Mouse (Mus musculus): Measurements from ENCODE around the gene Atraid. TPM values are rescaled to one million over a fixed set of nuclear protein-coding genes. Genes with fewer than 3 reads are reported as not detected.

Atraid gene
- polyA plus RNA-seq, 1 experiment from 2014 or later = 107 TPM

- Histone ChIP-seq H3K9me3 (no peaks in the 10 kb centered on the region), H3K4me2 (no peak overlapping the region), H3K27ac (no peak overlapping the region), H3K4me3 (replicated peaks) (no peak overlapping the region), H3K27me3 (peaks cover 33% of the 10 kb centered on the region), H3K9ac (replicated peaks) (no peak overlapping the region), H3K36me3 (peaks cover 19% of the 10 kb centered on the region), H3K4me1 (replicated peaks) (0 out of 2 replicates have a peak, but pooled peaks cover 10% of the 10 kb centered on the region)
- no peak for ATAC-seq (ENCODE audit: insufficient number of reproducible peaks, insufficient read depth, low FRiP score, low TSS enrichment, low read depth)
- 27% methylated on average over 5 of the region's 5 CpGs for WGBS
Observed at GRCm38 (mm10) chr5:31082355-31082754, 34.2 kb downstream of the Atraid start.

DNA sequence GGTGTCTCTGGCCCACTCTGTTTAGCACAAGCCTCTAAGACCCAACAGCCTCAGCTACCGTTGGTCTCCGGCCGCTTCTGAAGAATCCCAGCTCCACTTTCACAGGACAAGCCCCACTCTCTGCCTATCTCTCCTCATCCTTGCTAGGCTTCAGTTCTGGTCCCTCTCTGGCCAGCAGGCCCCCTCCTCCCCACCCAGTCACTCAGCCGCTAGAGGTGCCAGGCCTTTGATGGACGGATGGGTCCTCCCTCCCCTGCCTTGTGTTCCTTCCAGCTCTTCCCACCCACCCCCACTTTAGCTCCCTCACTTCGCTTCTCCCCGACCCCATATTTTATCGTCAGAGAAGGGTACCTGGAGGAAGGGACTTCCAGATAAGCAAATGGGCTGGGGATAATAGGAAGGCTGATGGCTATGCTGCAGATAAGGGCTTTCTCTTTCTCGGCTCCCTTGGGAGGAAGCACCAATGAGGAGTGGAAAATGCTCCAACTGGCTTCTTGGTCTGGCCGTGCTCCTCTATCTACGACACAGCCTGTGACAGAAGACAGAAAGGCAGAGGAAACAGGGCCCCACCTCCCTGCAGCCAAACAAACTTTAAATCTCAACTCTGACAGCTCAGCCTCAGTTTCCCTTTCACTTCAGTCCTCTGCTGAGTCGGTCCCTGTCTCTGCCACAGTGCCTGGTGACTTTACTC, 35.0 kb downstream of the Atraid start:
- H3K4me1 ChIP-seq (replicated peaks) = 0 out of 2 replicates have a peak, but pooled peaks cover 10% of the 10 kb centered on the region
- H3K9me3 ChIP-seq = no peaks in the 10 kb centered on the region
- WGBS = 22% methylated on average over 12 of the region's 12 CpGs
- no peak overlapping the region for H3K4me3 ChIP-seq (replicated peaks)
- H3K36me3 ChIP-seq = peaks cover 12% of the 10 kb centered on the region
- no peak overlapping the region for H3K4me2 ChIP-seq
- no peak overlapping the region for H3K9ac ChIP-seq (replicated peaks)
- peaks cover 40% of the 10 kb centered on the region for H3K27me3 ChIP-seq
- no peak overlapping the region for H3K27ac ChIP-seq
- no peak for ATAC-seq (ENCODE audit: insufficient number of reproducible peaks, insufficient read depth, low FRiP score, low TSS enrichment, low read depth)

- Histone ChIP-seq H3K27ac (no peak overlapping the region), H3K4me3 (replicated peaks) (no peak overlapping the region), H3K4me2 (no peak overlapping the region), H3K9ac (replicated peaks) (no peak overlapping the region), H3K27me3 (peaks cover 49% of the 10 kb centered on the region), H3K36me3 (peaks cover 3% of the 10 kb centered on the region), H3K9me3 (no peaks in the 10 kb centered on the region), H3K4me1 (replicated peaks) (0 out of 2 replicates have a peak, but pooled peaks cover 10% of the 10 kb centered on the region)
- ATAC-seq (ENCODE audit: insufficient number of reproducible peaks, insufficient read depth, low FRiP score, low TSS enrichment, low read depth) = no peak
- 18% methylated on average over 8 of the region's 8 CpGs for WGBS
Observed at GRCm38 (mm10) chr5:31083949-31084348, 35.8 kb downstream of the Atraid start.

DNA sequence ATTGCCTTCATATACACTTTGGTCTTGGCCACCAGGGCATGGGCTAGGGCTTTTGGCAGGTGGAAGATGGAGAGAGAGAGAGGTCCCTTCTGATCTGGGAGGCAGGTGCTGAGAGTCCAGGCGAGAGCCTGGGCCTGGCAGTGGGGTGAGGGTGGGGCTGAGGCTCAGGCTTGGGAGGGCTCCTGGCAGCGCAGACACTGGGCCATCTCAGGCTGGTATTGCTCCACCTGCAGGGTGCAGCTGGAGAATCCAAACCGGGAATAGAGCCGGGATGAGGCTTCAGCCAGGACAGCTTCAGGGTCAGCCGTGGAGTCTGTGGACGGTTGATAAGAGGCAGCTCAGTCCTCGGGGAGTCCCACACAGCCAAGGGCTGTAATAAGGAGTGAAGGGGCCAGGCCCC, 38.5 kb downstream of the Atraid start:
- peaks cover 75% of the 10 kb centered on the region for H3K27me3 ChIP-seq
- H3K27ac ChIP-seq = no peak overlapping the region
- 0 out of 2 replicates have a peak, but pooled peaks cover 10% of the 10 kb centered on the region for H3K4me1 ChIP-seq (replicated peaks)
- no peaks in the 10 kb centered on the region for H3K36me3 ChIP-seq
- WGBS = 32% methylated on average over 7 of the region's 7 CpGs
- H3K9ac ChIP-seq (replicated peaks) = no peak overlapping the region
- H3K4me3 ChIP-seq (replicated peaks) = no peak overlapping the region
- no peak overlapping the region for H3K4me2 ChIP-seq
- ATAC-seq (ENCODE audit: insufficient number of reproducible peaks, insufficient read depth, low FRiP score, low TSS enrichment, low read depth) = no peak
- no peaks in the 10 kb centered on the region for H3K9me3 ChIP-seq

GRCm38 (mm10) chr5:31087131-31087530, 39.0 kb downstream of the Atraid start:
- H3K9ac ChIP-seq (replicated peaks) = no peak overlapping the region
- H3K27ac ChIP-seq = no peak overlapping the region
- no peaks in the 10 kb centered on the region for H3K36me3 ChIP-seq
- no peak overlapping the region for H3K4me3 ChIP-seq (replicated peaks)
- H3K9me3 ChIP-seq = no peaks in the 10 kb centered on the region
- no peak for ATAC-seq (ENCODE audit: insufficient number of reproducible peaks, insufficient read depth, low FRiP score, low TSS enrichment, low read depth)
- 76% methylated on average over 2 of the region's 2 CpGs for WGBS
- no peak overlapping the region for H3K4me2 ChIP-seq
- H3K4me1 ChIP-seq (replicated peaks) = 0 out of 2 replicates have a peak, but pooled peaks cover 10% of the 10 kb centered on the region
- peaks cover 80% of the 10 kb centered on the region for H3K27me3 ChIP-seq

DNA sequence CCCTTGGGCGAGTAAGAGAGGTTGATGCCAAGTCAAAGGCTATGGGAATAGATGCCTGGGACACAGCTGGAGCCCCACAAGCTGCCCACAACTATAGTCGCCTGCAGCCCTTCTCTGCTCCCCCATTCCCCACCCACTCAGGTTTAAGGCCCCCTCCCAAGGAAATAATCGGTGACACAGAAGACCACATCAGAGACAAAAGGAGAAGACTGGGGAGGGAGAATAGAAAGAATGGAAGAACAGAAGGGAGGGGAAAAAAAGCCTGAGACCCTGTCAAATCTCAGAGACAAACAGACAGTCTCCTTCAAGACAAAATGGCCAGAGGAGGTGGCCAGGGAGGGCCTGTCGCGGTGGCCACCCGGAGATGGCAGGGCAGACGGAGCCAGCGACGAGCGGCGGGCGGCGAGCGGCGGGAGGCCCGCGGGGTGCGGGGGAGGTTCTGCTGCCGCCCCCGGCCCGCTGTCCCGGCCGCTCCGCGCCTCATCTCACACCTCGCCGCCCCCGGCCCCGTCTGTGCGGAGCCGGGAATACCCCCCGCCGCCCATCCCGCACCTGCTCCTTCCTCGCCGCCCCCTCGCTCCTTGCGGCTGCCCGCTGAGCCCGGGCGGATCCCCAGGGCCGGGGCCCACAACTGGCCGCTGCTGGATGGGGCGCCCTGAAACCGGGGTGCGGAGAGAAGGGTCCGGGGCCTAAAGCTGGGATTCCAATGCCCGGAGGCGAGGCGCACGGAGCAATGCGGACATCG, 44.3 kb downstream of the Atraid start:
- H3K4me2 ChIP-seq = peak overlapping the region; percentile 69
- WGBS = 3% methylated on average over 52 of the region's 53 CpGs
- H3K9ac ChIP-seq (replicated peaks) = peak overlapping the region; percentile 52
- H3K27ac ChIP-seq = no peak overlapping the region
- no peaks in the 10 kb centered on the region for H3K36me3 ChIP-seq
- no peak for ATAC-seq (ENCODE audit: insufficient number of reproducible peaks, insufficient read depth, low FRiP score, low TSS enrichment, low read depth)
- H3K27me3 ChIP-seq = peaks cover 100% of the 10 kb centered on the region
- peak overlapping the region; percentile 43 for H3K4me3 ChIP-seq (replicated peaks)
- no peaks in the 10 kb centered on the region for H3K9me3 ChIP-seq
- peaks cover 30% of the 10 kb centered on the region for H3K4me1 ChIP-seq (replicated peaks)

DNA sequence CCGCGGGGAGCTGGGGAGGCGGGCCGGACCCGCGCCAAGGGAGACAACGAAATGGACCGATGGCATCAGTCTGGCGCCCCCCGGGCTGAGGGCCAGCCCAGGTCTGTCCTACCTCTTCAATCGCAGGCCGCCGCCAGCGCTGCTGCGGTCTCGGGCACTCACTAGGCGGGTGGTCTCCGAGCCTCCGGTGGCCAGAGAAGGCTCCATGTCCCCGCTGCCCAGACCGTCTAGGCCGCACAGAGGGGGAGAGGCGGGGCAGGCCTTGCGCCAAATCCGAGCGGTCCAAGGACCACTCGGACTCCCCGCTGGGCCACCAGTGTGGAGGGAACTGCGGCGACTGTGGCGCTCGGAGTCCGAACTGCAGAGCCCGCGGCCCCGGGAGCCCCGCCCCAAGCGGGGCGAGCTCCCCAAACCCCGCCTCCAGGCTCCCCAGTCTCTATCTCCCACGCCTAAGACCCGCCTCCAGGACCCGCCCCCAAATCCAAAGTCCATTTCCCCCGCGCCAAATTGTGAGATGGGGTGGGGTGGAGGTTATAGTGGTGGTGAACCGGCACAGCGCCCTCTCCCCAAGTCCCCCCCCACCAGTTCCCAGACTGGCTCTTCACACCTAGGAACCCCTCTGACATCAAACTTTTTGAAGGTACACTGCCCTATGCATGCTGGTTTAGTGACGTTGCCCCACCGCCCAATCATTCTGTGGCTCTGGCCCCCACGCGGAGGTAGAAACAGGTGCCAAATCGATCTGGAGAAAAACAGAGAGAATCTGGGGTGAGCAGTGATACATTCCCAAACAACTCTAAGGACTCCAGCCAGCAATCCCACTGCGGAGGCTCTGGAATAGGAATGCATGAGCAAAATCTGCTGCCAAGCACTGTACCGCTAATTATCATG, 45.3 kb downstream of the Atraid start:
- H3K36me3 ChIP-seq = no peaks in the 10 kb centered on the region
- H3K27ac ChIP-seq = no peak overlapping the region
- peaks cover 30% of the 10 kb centered on the region for H3K4me1 ChIP-seq (replicated peaks)
- WGBS = under 1% methylated on average over 54 of the region's 54 CpGs
- peak; percentile 33 for ATAC-seq (ENCODE audit: insufficient number of reproducible peaks, insufficient read depth, low FRiP score, low TSS enrichment, low read depth)
- no peaks in the 10 kb centered on the region for H3K9me3 ChIP-seq
- peak overlapping the region; percentile 69 for H3K4me2 ChIP-seq
- H3K4me3 ChIP-seq (replicated peaks) = peak overlapping the region; percentile 43
- peak overlapping the region; percentile 52 for H3K9ac ChIP-seq (replicated peaks)
- H3K27me3 ChIP-seq = peaks cover 100% of the 10 kb centered on the region

- H3K27ac ChIP-seq = no peak overlapping the region
- H3K36me3 ChIP-seq = no peaks in the 10 kb centered on the region
- peak overlapping the region; percentile 69 for H3K4me2 ChIP-seq
- WGBS = 3% methylated on average over 28 of the region's 29 CpGs
- H3K27me3 ChIP-seq = peaks cover 99% of the 10 kb centered on the region
- H3K4me3 ChIP-seq (replicated peaks) = peak overlapping the region; percentile 26
- H3K4me1 ChIP-seq (replicated peaks) = peaks cover 30% of the 10 kb centered on the region
- no peak for ATAC-seq (ENCODE audit: insufficient number of reproducible peaks, insufficient read depth, low FRiP score, low TSS enrichment, low read depth)
- H3K9ac ChIP-seq (replicated peaks) = no peak overlapping the region
- H3K9me3 ChIP-seq = no peaks in the 10 kb centered on the region
Observed at GRCm38 (mm10) chr5:31094100-31094798, 46.1 kb downstream of the Atraid start.

DNA sequence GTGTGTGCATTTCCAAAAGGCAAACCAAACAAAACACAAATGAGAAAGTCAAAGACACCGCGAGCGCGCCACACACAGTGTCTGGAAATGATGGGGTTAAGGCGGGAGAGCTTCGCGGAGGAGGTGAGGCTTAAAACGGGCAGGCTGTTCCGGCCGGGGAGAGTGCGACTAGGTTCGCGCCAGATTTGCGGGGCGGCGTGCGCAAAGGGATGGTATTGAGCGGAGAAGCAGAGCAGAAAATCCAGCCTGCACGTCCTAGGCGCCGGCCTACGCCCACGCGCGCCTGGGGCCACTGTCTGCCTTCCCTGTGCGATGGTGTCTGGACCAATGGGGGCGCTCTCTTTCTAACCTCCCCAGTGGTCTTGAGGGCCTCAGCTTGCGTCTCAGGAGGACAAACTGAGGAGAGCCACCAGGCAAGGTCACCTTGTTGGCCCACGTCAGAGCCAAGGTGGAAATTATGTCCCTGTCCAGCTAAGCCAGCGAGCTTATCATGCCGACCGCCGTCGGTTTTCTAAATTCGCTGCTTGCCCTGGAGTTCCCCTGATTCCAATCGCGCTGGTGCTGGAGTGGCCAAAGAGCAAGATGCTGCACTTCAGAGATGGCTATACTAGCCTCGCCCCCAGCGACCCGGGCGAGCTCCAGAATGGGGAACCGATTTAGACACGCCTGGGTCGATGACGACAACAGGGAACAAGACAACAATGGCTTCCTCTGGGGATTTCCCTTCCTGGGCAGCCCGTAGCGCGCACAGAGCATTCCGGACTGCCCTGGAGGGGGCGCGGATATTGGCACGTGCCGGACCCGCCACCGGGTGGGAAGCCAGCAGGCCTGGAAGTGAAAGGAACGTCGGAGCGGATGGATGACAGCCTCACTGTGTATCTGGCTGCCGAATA, 46.9 kb downstream of the Atraid start:
- Histone ChIP-seq H3K4me1 (replicated peaks) (peaks cover 30% of the 10 kb centered on the region), H3K4me2 (peak overlapping the region; percentile 69), H3K9me3 (no peaks in the 10 kb centered on the region), H3K4me3 (replicated peaks) (peak overlapping the region; percentile 26), H3K27me3 (peaks cover 98% of the 10 kb centered on the region), H3K36me3 (no peaks in the 10 kb centered on the region), H3K27ac (no peak overlapping the region), H3K9ac (replicated peaks) (no peak overlapping the region)
- ATAC-seq (ENCODE audit: insufficient number of reproducible peaks, insufficient read depth, low FRiP score, low TSS enrichment, low read depth) = no peak
- under 1% methylated on average over 59 of the region's 59 CpGs for WGBS

Data from limb, embryonic 12.5 days (tissue).